Mouse (Mus musculus) cerebellum, adult 2 months (tissue): ENCODE measurements around the gene Tcf15. TPM values are rescaled to one million over a fixed set of nuclear protein-coding genes. Genes with fewer than 3 reads are reported as not detected.
A peak's percentile ranks its signal among the peaks of the same experiment; 100 is the strongest.

Source experiments
- DNase-seq, 2 experiments: peaks; one replicate each; pipeline ENCODE4 v3.0.0; 2021
- H3K27ac ChIP-seq: fragments of 200-500 bp; 2 replicates; pipeline ENCODE4 v1.5.1; 2012; ENCODE audit warnings: low read length, control low read depth, inconsistent platforms; ENCODE audit not compliant: insufficient read depth
- H3K27me3 ChIP-seq: fragments of 200-500 bp; 2 replicates; pipeline ENCODE4 v1.6.1; 2012; ENCODE audit warnings: inconsistent platforms, mild to moderate bottlenecking, low read length, moderate library complexity; ENCODE audit not compliant: control insufficient read depth, insufficient read depth
- H3K4me1 ChIP-seq: fragments of 200-500 bp; 2 replicates; pipeline ENCODE4 v1.6.1; 2011; ENCODE audit warnings: low read length; ENCODE audit not compliant: control insufficient read depth, insufficient read depth
- H3K4me3 ChIP-seq: fragments of 200-500 bp; replicated peaks from 2 replicates; pipeline ENCODE3; 2011; ENCODE audit warnings: mild to moderate bottlenecking, low read depth, low read length, control low read depth; ENCODE audit not compliant: insufficient read depth
- CTCF ChIP-seq: fragments of 200-500 bp; IDR thresholded peaks from 2 replicates; pipeline ENCODE4 v1.5.1; 2011; ENCODE audit warnings: low read depth, mild to moderate bottlenecking, control low read depth, low read length, moderate library complexity, borderline replicate concordance; ENCODE audit not compliant: insufficient read depth
- POLR2A ChIP-seq: fragments of 200-500 bp; IDR thresholded peaks from 2 replicates; pipeline ENCODE4 v1.6.1; 2011; ENCODE audit warnings: low read length, control low read depth, borderline replicate concordance; ENCODE audit not compliant: insufficient read depth
- WGBS: fragments of 180-500 bp; shearing (Covaris S2); methylation state at CpG from one replicate; pipeline ENCODE4 v1.1.7; 2018; 5-methylcytosine and 5-hydroxymethylcytosine counted together
- polyA plus RNA-seq: library from polyadenylated mRNA; depleted of rRNA; stranded (reverse); fragments of >200 nt; gene quantifications from 2 replicates; pipeline ENCODE4 v1.2.3, GENCODE M21; 2012

Tcf15 gene
- polyA plus RNA-seq, 1 experiment: 2.6 TPM

GRCm38 (mm10) chr2:152178345-152178744 lies 35.0 kb downstream of the Tcf15 start:
- Histone ChIP-seq H3K27ac (no peak overlapping the region), H3K4me3 (no peak overlapping the region), H3K27me3 (peaks cover 2% of the 10 kb centered on the region; the same call in 1 of the 2 replicates), H3K4me1 (no peaks in the 10 kb centered on the region)
- 92% methylated on average over 3 of the region's 3 CpGs for WGBS
- no peak for DNase-seq
- TF ChIP-seq CTCF (no peak), POLR2A (no peak)

- 79% methylated on average over 2 of the region's 2 CpGs for WGBS
- TF ChIP-seq POLR2A: no peak
- no peak for TF ChIP-seq CTCF
- H3K4me3 ChIP-seq: no peak overlapping the region
- no peak for DNase-seq
- H3K27me3 ChIP-seq: peaks cover 2% of the 10 kb centered on the region; the same call in 1 of the 2 replicates
- H3K4me1 ChIP-seq: no peaks in the 10 kb centered on the region
- H3K27ac ChIP-seq: no peak overlapping the region
Measured at GRCm38 (mm10) chr2:152179301-152179700, 35.9 kb downstream of the Tcf15 start.

GRCm38 (mm10) chr2:152180323-152180722 lies 37.0 kb downstream of the Tcf15 start:
- Histone ChIP-seq H3K27me3 (peaks cover 2% of the 10 kb centered on the region; the same call in 1 of the 2 replicates), H3K4me1 (no peaks in the 10 kb centered on the region), H3K27ac (no peak overlapping the region), H3K4me3 (no peak overlapping the region)
- DNase-seq: peak in 1 of 2 experiments; percentile 12
- 17% methylated on average over 6 of the region's 6 CpGs for WGBS
- TF ChIP-seq CTCF (no peak), POLR2A (no peak)

- H3K4me3 ChIP-seq: no peak overlapping the region
- H3K27ac ChIP-seq: no peak overlapping the region
- no peak for DNase-seq
- H3K4me1 ChIP-seq: peaks cover 3% of the 10 kb centered on the region; the same call in 1 of the 2 replicates
- 86% methylated on average over 5 of the region's 5 CpGs for WGBS
- no peaks in the 10 kb centered on the region for H3K27me3 ChIP-seq
- no peak for TF ChIP-seq CTCF
- TF ChIP-seq POLR2A: no peak
Measured at GRCm38 (mm10) chr2:152187132-152187531, 43.8 kb downstream of the Tcf15 start.

GRCm38 (mm10) chr2:152189213-152189612 lies 45.9 kb downstream of the Tcf15 start:
- Histone ChIP-seq H3K27me3 (no peaks in the 10 kb centered on the region), H3K4me3 (no peak overlapping the region), H3K27ac (no peak overlapping the region), H3K4me1 (peaks cover 3% of the 10 kb centered on the region; the same call in 1 of the 2 replicates)
- DNase-seq: no peak
- WGBS: 77% methylated on average over 7 of the region's 7 CpGs
- no peak for TF ChIP-seq POLR2A
- no peak for TF ChIP-seq CTCF

- Histone ChIP-seq H3K4me1 (peaks cover 3% of the 10 kb centered on the region; the same call in 1 of the 2 replicates), H3K27ac (no peak overlapping the region), H3K27me3 (no peaks in the 10 kb centered on the region), H3K4me3 (no peak overlapping the region)
- no peak for TF ChIP-seq POLR2A
- no peak for TF ChIP-seq CTCF
- WGBS: 62% methylated on average over 9 of the region's 9 CpGs
- no peak for DNase-seq
Measured at GRCm38 (mm10) chr2:152189640-152190039, 46.3 kb downstream of the Tcf15 start.

- no peak overlapping the region for H3K4me3 ChIP-seq
- no peaks in the 10 kb centered on the region for H3K27me3 ChIP-seq
- H3K27ac ChIP-seq: no peak overlapping the region
- no peak for TF ChIP-seq CTCF
- TF ChIP-seq POLR2A: no peak
- 61% methylated on average over 7 of the region's 7 CpGs for WGBS
- no peak for DNase-seq
- peaks cover 3% of the 10 kb centered on the region; the same call in 1 of the 2 replicates for H3K4me1 ChIP-seq
Measured at GRCm38 (mm10) chr2:152190161-152190560, 46.8 kb downstream of the Tcf15 start.

- H3K27ac ChIP-seq: no peak overlapping the region
- DNase-seq: no peak
- WGBS: 68% methylated on average over 13 of the region's 13 CpGs
- no peak for TF ChIP-seq POLR2A
- no peak for TF ChIP-seq CTCF
- H3K27me3 ChIP-seq: no peaks in the 10 kb centered on the region
- peaks cover 3% of the 10 kb centered on the region; the same call in 1 of the 2 replicates for H3K4me1 ChIP-seq
- H3K4me3 ChIP-seq: no peak overlapping the region
Measured at GRCm38 (mm10) chr2:152192591-152193345, 49.4 kb downstream of the Tcf15 start.
